Mouse (Mus musculus) embryo, embryonic 9.5 days (tissue): Measurements from ENCODE around the gene Prss22.

Source experiments
- DNase-seq: peaks from one replicate; pipeline ENCODE4 v3.0.0-alpha.2; 2017; ENCODE audit errors: extremely low spot score

Gene Prss22

DNA sequence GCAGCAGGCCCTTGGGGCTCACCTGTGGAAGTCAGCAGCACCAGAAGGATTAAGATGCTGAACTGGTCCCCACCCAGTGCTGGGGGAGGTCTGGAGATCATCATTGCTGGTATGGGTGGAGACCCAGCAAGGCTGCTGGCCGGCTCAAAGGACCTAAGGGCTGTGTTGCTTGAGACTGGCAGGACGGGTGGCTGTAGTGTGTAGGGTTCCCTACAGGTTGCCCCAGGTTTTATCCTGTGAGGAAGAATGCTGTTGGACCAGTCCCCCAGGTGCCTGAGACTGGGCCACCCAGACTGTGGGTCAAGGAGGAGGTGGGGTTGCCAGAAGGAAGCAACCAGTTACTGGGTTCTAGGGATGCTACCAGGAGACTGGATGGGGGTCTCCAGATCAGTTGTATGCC is at the start of gene Prss22:
Gene Prss22 (minus strand): TSS at position 200 of the 400 bp plus-strand sequence.
- no peak for DNase-seq

DNA sequence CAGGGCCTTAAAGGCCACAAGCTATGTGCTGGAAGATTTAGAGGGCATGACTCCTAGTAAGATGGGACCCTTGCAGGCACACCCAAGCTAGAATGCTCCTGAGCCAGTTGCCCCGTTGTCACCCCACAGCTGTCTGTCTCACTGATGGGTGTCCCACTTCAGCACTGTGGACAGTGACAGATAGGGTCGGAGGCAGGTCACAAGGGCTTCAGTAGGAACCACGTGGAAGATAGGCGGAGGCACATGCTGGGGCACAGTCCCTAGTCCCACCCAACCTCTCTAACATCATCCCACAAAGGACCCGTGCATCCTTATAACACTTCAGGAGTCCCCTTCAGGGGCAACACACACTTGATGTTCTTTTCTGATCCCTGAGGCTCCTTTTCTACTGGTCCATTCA is 48.1 kb upstream of the Prss22 start:
- DNase-seq = no peak

DNA sequence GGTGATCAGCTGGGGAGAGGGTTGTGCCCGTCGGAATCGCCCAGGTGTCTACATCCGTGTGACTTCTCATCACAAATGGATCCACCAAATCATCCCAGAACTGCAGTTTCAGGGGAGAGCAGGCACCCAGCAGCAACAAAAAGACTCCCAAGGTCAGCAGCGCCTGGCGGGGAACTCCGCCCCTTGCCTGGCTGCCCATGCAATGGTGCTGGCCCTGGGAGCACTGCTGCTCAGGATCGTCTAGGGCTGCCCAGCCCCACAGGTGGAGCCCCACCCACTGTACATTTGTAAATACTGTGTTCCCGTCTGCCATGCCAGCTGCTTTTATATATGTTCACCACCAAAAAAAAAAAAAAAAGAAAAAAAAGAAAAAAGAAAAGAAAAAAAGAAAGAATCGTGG is 47.7 kb upstream of the Prss22 start:
- no peak for DNase-seq

DNA sequence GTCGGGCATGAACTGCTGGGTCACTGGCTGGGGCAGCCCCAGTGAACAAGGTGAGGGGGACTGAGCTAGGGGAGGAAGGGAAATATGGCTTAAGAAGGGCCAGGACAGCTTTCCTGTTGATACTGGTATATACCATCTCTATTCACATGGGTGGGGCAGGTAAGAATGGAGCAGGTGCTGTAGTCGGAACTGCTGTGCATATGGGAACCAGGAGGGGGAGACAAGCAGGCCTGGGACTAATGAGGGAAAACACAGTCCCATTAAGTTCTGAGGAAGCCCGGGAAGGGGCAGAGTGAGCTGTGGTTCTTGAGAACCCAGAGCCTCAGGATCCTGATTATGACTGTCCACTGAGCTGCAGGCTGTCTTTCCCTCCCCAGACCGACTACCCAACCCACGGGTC is 46.6 kb upstream of the Prss22 start:
- DNase-seq = no peak

DNA sequence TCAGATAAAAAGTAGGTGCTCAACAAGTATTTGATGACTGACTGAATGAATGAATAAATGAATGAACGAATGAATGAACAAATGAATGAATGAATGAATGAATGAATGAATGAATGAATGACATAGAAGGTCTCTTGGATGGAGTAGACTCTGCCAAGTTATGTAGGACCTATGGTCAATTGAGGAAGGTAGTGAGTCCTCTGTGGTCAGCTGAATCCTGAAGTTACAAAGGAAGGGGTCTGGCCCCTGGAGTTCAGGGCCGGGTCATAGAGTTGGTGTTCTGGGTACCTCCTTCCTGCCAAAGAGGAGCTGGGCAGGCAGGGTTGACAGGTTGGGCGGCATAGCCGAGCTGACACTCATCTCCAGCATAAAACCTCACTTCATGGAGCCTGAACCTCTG is 39.9 kb upstream of the Prss22 start, which contains the start of gene Prss27:
Gene Prss27 (plus strand): TSS at position 301 of the 400 bp plus-strand sequence.
- DNase-seq = no peak

DNA sequence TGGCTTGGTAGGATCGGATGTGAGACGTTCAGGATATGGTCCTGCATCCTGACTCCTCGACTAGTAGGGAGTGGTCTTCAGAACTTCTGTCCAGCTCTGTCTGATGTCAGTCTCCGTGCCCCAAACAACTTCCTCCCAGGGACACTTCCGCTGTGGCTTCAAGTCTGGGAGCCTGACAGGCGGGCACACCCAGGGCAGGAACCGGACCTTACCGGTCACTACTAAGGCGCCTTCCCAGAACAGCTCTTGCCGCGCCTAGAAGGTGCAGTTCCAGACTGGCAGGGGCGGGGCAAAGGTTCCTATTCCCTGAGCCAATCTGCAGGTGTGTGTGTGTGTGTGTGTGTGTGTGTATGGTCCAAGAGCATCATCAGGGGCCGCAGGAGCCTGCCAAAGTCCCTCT is 39.5 kb upstream of the Prss22 start:
- no peak for DNase-seq

DNA sequence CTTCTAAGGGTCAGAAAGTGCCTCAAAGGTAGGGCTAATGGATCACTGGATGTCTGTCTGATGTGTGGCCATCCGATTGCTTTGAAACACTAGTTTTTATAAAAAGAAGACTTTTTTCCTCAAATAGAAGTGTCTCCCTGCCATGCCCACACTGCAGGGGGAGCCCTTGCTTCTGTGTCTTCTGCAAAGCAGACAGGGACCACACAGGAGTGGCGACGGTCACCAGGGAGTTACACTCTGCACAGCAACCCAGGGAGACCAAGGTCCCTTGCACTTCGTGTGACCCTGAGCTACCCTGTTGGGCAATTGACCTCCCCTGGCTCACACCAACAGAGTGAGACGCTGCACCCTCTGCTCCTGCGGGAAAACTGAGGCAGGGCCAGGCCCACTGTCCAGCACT is 39.1 kb upstream of the Prss22 start:
- DNase-seq = no peak

DNA sequence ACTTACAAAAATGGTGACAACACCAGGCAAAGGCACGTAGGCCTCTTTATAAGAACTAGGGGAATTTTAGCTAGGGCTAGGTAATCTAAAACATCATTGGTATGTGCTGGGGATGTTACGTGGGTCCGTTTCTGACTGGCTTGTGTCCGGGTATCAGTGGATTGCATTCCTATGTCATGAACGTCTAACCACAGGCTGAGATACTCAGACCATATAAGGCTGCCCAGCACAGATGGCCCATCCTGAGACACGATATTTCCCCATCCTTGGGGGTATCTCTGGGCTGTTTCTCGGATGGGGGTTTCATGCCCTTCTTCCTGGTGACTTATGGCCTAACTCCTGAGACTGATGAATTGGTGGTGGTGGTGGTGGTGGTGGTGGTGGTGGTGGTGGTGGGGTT is 37.2 kb upstream of the Prss22 start:
- DNase-seq = no peak

DNA sequence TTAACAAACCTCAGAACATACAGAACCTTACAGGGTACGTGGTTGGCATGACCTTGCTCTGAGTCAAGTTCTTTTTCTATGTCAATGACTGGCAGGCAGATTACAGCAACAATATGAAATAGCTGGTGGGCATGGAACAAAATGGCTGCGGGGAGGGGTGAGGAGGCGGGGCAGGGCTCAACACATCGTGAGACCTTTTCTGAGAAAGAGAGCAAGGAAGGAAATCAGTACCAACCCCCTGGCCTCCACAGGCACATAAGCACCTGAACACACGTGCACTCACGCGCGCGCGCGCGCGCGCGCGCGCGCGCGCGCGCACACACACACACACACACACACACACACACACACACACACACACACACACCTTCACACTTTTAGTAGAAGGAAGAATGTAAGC is 32.7 kb upstream of the Prss22 start:
- DNase-seq = no peak

DNA sequence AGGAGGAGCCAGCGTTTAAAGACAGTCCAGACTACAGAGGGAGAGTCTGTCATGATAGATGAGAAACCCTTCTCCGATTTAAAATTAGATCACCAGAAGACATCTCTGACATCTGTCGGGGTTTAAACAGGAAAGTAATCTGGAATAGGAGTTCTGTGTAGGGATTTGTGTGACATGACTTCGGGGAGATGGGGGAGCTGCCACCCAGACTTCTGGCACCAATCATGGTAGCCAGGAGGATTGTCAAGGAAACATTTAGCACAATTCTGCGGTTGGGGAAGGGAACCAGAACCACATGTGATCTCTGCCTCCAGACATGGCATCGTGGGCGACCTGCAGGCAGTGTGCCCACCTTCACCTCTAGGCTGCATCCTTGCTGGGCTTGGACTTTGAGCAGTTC is 31.6 kb upstream of the Prss22 start:
- no peak for DNase-seq

DNA sequence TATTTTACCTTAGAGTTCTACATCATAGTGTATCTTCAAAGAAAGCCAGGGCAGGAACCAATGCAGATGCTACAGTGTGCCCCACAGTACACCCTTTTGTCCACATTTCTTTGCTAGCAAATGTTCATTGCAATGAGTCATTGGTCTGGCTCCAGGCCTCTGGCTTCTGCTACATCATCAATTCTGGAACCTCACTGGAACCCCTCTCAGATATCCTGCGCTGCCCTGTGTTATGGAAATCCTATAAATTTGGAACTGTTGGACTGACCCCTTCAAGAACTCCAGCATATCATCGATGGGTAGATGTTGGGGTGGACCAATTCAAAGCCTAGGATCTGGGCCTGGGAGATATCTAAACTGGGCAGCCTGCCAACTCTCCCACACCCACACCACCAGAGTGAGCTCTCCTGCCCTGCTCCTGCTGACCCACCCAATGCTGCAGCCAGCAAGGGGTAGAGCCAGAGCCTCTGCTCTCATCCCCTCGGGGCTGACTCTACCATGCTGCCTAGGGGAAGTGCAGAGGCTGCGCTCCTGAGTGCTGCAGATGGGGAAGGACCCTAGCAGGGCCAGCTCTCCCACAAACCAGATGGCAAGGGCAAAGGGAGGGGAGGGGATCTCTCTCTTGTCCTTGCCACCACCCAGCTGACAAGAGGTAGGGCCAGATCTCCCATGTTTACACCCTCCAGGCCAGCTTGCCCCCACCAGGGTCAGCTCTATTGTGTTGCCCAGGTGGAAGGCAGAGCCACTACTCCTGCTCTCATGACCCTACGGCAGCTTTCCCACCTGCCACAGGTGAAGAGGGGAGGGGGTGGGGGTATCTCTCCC is 23.7 kb upstream of the Prss22 start:
- no peak for DNase-seq

DNA sequence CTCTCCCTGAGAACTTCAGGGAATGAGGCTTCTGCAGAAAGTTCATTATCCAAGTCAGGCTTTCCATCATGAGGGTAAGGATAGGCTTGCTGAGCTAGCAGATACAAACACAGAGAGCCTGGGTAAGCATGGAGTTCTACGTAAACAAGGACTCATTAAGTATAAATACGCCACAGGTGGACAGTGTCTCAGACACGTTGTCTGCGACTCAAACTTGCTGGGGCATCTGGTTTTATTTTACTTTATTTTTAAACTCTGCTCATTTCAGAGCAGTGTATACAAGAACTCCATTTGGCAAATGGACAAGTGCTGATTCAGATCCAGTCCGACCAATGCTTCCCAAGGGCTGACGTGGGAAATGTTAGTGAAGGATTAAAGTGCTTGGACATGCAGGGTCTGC is 22.8 kb upstream of the Prss22 start:
- no peak for DNase-seq

DNA sequence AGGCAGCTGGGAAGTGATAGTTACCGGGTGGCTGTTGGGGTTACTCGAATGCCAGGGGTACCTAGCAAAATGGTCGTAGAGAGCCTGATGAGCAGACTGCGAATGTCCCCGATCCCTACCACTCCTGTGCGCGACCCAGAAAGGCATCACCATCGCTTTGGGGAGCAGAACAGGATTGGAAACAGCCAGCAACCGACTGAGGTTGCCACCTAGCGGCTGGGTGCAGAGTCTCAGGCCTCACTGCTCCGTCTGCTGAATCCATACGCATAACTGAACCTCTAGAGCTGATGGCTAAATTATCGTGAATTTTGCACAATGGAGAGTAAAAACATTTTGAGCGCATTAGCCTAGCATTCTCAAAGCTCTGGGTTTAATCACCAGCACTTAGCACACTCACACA is 17.8 kb upstream of the Prss22 start:
- DNase-seq = peak; percentile 27

DNA sequence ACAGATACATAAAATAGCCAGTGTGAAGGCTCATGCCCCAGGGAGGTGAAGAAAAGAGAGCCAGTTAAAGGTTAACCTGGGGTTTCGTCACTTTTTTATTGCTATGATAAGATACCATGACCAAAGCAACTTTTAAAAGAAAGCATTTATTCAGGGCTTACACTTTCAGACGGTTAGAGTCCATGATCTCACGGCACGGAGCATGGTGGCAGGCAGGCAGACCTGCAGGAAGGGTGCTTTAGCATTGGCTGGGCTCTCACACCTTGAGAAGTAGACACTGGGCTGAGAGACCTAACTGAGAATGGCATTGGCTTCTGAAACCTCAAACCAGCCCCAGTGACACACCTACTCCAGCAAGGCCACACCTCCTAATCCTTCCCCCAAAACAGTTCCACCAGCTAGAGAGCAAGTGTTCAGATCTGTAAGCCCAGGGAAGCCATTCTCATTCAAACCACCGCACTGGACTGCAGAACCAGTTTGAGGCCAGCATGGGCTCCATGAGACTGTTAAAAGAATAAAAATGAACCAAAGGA is 16.6 kb upstream of the Prss22 start:
- no peak for DNase-seq

DNA sequence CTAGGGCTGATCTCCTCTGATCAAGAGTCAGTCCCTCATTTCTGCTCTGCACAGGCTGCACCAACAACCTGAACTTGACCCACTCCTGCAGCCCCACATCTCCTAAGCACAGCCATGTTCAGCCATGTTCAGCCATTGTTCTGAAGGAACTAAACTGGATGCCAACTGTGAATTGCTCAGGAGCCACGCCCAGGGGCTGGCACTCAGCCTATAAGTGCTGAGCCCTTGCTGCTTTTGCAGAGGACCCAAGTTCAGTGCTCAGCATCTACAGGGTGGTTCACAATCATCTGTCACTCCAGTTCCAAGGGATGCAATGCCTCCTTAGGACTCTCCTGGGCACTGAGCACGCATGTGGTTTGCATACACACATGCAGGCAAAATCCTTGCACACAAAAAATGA is 15.0 kb upstream of the Prss22 start:
- DNase-seq = no peak

DNA sequence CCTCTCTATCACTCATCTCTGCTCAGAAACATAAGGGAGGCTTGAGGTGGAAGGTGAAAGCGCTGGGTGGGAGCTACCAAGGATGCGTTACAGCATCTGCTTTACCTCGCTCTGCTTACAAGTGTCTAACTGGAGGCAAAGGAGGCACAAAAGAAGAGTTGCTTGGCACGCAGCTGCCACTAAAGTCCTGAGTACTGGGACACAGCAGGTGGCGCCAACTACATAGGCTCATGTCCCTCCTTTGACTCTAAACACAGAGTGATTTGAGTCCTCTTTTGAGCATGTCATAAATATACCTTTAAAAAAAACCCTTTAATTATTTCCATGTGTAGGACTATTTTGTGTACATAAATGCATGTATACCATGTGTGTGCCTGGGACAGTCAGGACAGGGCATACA is 11.7 kb upstream of the Prss22 start:
- no peak for DNase-seq

DNA sequence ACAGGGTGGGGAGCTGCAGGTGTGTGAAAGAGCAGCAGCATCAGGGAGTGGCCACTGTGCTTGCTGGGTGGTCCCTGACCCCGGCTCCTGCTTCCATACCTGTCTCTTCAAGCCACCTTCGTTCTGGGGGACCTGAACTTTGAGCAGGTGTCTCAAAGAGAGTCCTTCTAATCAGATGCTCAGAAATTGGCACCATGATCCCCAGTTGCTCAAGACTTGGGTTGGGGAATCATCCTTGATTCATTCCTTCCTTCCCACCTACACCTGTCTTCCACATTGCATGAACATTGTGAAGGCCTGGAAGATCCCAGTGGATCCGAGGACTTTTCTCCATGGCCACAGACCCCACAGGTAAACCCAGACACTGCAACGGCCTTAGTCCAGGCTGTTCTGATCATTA is 10.2 kb upstream of the Prss22 start:
- no peak for DNase-seq

DNA sequence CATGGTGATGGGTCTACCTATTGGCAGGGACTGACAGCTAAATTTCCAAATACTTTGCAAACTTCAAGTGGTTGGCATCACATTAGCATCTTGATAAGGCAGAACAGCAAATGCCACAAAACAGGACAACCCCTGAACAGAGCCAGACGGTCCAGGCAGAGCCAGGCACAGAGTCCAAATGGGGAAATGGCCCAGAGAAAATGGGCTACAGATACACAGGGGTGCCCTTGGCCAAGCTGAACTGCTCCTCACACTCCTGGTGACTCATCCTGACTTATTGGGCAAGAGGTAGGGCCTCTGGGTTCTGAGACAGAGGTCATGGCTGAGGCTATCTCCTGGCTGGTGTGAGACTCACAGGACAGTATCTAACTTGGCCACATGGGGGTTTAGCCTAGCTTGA is 9.5 kb upstream of the Prss22 start:
- no peak for DNase-seq

DNA sequence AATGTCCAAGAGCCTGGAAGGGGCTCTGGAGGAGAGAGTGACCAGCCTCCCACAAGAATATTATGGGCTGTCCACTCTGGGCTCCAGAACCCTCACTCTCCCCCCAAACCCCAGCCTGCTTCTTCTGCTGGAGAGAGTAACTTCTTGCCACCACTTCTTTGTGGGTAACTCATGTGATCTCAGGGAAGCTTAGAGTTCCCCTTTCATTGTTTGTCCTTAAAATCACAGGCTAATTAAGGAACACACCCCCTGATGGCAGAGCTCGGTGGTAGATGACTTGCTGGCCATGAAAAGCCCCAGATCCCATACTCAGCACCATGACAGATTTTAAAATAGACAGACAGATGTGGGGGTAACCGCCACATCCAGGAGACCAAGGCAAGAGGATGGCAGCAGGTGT is 9.0 kb upstream of the Prss22 start:
- DNase-seq = no peak

DNA sequence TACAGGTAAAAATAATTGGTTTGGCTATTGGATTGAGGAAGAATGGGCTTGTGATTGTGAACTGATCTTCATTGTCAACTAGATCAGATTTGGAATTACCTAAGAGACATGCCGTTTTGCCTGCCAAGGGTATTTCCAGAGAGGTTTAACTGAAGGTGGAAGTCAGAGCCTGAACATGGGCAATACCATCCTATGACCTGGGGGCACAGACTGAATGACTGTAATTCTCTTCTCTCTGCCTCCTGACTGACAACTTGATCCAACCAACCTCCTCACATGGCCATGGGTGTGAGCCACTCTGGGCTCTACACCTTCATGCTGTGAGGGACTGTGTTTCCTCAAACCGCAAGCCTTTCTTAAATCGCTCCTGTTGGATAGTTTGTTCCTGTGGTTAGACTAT is 7.1 kb upstream of the Prss22 start:
- DNase-seq = no peak

DNA sequence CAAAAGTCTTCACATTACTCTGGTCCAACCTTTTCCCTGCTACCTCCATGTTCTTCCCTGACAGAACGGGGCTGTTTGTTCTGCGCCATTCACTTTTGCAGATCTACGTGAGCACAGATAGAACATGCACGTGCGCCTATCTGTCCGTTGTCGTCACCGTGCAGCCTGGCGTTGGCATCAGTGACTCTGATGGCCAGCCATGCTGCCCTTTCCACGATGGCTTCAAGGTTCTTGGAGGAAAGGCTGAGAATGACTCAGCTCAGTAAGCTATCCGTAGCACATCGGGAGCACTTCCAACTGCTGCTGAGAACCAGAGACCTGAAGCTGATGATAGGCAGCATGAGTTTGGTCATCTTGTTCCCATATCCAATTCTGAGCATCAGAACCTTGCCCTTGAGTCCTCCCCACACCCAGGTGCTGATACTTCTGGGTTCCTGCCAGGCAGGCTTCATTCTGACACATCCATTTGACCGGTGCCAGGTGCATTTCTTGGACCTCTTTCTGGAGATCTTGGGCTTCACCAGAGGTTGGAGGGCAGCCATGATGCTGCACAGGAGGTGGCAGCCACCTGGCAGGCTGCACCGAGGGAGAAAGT is 6.3 kb upstream of the Prss22 start:
- DNase-seq = no peak

DNA sequence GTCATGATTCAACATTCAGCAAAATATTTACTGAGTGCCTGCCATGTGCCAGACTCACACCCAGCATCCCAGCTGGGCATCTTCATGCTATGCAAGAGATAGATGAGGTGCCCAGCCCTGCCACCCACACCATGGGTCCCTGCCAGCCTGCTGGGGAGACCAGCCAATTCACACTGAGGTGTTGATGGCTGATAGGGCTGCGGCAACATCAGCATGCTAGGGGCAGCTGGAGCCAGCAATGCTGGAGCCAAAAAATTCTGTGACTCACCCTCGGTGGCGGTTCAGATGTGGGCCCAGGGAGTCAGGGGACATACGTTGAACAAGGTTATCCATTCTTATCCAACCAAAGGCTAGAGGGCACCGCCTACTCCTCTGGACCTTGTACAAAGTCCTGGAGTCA is 2.5 kb upstream of the Prss22 start:
- DNase-seq = no peak

DNA sequence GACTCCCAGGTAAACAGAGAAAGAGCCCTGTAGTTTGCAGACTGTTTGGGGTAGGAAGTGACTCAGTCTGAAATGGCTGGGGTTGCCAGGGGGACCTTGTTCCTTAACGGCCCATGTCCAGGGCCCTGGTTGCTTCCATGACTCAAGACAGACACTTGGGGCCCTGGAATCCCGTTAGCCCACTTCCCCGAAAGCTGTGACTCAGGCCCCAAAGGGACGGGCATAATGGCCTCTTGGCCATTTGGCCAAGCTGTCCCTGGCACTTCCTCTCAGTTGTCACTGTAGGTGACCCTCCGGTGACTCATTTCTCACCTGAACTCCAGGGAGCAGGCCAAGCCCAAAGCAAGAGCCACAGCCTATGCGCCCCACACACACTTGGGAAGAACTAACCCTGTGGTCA is 483 bp upstream of the Prss22 start:
- DNase-seq = no peak
